Mouse (Mus musculus) lung, postnatal 10 days (tissue): Measurements from ENCODE around the gene Olfr641.

Experiments used
- DNase-seq: peaks from one replicate; pipeline ENCODE4 v3.0.0; 2021

The Olfr641 gene

DNA sequence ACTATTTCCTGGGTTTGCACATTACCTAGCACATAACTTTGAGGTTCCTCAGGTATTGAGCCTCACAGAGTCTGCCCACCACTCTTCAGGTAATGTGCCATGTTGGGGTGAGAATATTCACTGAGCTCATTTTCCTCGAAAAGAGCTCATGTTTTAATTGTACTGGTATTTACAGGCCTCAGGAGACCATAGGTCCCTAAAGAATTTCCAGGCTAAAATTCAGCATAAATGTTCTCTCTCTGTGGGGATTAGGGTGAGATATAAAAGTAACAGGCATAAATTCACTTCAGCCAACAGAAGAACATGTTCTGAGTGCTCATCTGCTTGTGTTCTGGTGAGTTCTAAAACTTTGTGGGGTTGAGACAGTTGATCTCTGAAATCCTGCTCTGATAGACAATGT is at the start of gene Olfr641:
Gene Olfr641, plus strand, starts transcription at position 301 of the 400 bp plus-strand sequence.
- DNase-seq = no peak

- DNase-seq = no peak
Measured at GRCm38 (mm10) chr7:103998446-103998845, 36.8 kb upstream of the Olfr641 start, which contains the start of gene Olfr638. Gene Olfr638 (plus strand): TSS chr7:103998746.

GRCm38 (mm10) chr7:103999124-103999523 is 36.1 kb upstream of the Olfr641 start:
- no peak for DNase-seq

GRCm38 (mm10) chr7:104017203-104017602 is 18.0 kb upstream of the Olfr641 start, which contains the start of gene Olfr639:
Gene Olfr639 (minus strand): TSS chr7:104017303.
- no peak for DNase-seq

- no peak for DNase-seq
Measured at GRCm38 (mm10) chr7:104018953-104019352, 16.3 kb upstream of the Olfr641 start.

DNA sequence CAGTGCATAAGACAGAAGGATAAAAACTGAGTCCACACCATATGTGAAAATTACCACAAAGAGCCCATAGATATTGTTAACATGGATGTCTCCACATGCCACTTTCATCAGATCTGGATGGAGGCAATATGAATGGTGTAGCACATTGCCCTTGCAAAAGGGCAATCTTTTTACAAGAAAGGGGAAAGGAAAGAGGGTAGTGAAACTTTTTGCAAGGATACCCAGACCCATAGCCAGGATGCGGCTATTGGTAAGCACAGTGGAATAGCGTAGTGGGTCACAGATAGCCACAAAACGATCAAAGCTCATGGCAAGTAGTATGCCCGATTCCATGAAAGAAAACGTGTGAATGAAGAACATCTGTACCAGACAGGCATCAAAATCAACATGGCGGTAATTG is 13.6 kb upstream of the Olfr641 start:
- DNase-seq = no peak

GRCm38 (mm10) chr7:104025473-104025872 is 9.8 kb upstream of the Olfr641 start, which contains the start of gene Olfr640:
Gene Olfr640 (minus strand): TSS chr7:104025573.
- no peak for DNase-seq

DNA sequence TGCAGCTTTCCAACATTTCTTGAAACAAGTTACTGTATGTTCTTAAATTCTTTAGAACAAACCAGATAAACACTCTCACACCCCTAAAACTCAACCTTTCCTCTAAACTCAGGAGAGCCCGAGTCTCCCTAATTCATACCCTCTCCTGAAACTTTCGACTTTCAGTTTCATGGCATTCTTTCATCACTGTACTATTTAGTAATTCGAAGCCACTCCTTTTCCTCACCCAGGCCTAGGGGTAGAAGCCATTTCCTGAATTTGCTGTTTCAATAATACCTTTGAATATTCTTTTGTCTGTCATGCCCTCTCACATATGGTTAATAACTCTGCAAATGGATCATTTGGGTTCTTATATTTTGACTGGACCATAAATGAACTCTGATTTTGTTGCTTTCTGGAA is 8.3 kb upstream of the Olfr641 start:
- DNase-seq = no peak

- DNase-seq = no peak
Measured at GRCm38 (mm10) chr7:104050745-104051144, 15.5 kb downstream of the Olfr641 start.

DNA sequence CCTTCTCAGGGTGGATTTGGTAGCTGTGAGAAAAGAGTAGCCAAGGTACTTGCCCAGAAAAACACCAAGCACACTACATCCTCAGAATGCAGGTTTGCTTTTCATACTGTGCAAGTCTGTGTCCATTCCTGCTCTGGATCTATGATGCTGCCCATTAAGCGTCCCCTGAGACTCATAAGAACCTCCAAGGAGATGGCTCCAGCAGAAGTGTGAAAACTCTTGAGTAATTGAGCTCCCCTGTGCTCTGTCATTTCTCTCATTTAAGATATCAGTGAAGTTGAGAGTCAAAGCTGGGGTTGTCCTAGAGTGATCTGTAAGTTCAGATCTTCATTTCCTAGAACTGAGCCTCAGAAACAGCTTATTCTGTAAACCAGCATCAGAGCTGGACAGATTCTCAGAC is 17.3 kb downstream of the Olfr641 start, which contains the start of gene Olfr642:
Gene Olfr642, minus strand, starts transcription at position 101 of the 400 bp plus-strand sequence.
- no peak for DNase-seq

- no peak for DNase-seq
Measured at GRCm38 (mm10) chr7:104059215-104059614, 24.0 kb downstream of the Olfr641 start.

- DNase-seq = no peak
Measured at GRCm38 (mm10) chr7:104061345-104061744, 26.1 kb downstream of the Olfr641 start, which contains the start of gene 4930516K23Rik. Gene 4930516K23Rik (minus strand): TSS chr7:104061445.

GRCm38 (mm10) chr7:104071769-104072168 is 36.5 kb downstream of the Olfr641 start, which contains the start of gene Olfr644:
Gene Olfr644 (minus strand): TSS chr7:104071869.
- no peak for DNase-seq

GRCm38 (mm10) chr7:104085365-104085764 is 50.1 kb downstream of the Olfr641 start, which contains the start of gene Olfr645:
Gene Olfr645 (minus strand): TSS chr7:104085465.
- no peak for DNase-seq
